Mouse (Mus musculus): Measurements from ENCODE around the gene Ube2e2. TPM values are rescaled to one million over a fixed set of nuclear protein-coding genes. Genes with fewer than 3 reads are reported as not detected.

The Ube2e2 gene
- total and polyA plus RNA-seq, 3 experiments, result not detected

DNA sequence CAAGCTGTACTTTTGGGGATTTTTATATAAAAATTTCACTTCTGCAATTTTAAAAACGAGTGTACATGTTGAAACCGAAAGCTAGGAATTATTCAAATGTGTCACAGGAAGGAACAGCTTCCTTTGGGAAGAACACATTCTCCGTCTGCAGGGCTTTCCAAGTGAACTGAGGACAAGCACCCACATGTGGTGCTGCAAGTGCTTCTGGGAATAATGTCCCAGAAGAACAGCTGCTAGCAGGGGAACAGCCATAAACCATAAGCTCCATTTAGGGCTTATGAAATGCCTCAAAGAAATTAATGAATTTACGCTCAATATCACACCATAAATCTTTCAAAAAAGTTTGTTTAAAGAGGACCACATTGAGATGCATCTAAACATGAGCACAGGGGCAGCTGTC lies 162.9 kb downstream of the Ube2e2 start:
- Histone ChIP-seq H3K36me3 (ENCODE audit: control insufficient read depth in 1 of 2, insufficient read depth in 2 of 2, low read length in 2 of 2) (no peaks in the 10 kb centered on the region), H3K27me3 (ENCODE audit: control insufficient read depth in 1 of 2, insufficient read depth in 2 of 2, low read length in 2 of 2) (no peaks in the 10 kb centered on the region), H3K4me1 (ENCODE audit: control insufficient read depth in 1 of 2, insufficient read depth in 2 of 2, low read length in 2 of 2) (no peaks in the 10 kb centered on the region), H3K27ac (ENCODE audit: control insufficient read depth, low read depth, low read length) (no peak overlapping the region), H3K79me2 (ENCODE audit: control insufficient read depth, insufficient read depth, low read length, poor library complexity) (no peaks in the 10 kb centered on the region), H3K9me3 (replicated peaks; ENCODE audit: insufficient read depth, low read length) (no peaks in the 10 kb centered on the region), H3K9ac (ENCODE audit: control insufficient read depth, low read depth, low read length, poor library complexity, severe bottlenecking) (no peak overlapping the region), H3K4me3 (ENCODE audit: control insufficient read depth in 1 of 2, insufficient read depth in 1 of 2, low read depth in 2 of 2, low read length in 2 of 2) (no peak overlapping the region)
- no peak for DNase-seq (ENCODE audit: low read depth, low spot score)
- no peak for TF ChIP-seq POLR2AphosphoS2 (IDR thresholded peaks at IDR 0.05; ENCODE audit: low read length)
- no peak for TF ChIP-seq EP300 (IDR thresholded peaks at IDR 0.05; ENCODE audit: low read depth in 1 of 2, low read length in 2 of 2)
- TF ChIP-seq MAFK (IDR thresholded peaks at IDR 0.05; ENCODE audit: borderline replicate concordance, low read depth, low read length), result no peak
- TF ChIP-seq KAT2A (conservative IDR thresholded peaks at IDR 0.05; ENCODE audit: low read depth, low read length), result no peak
- TF ChIP-seq POLR2A (IDR thresholded peaks at IDR 0.05; ENCODE audit: control insufficient read depth in 1 of 2, insufficient read depth in 1 of 2, low read depth in 1 of 2, low read length in 2 of 2, poor library complexity in 1 of 2), result no peak
- TF ChIP-seq TAL1 (IDR thresholded peaks at IDR 0.05; ENCODE audit: low read length), result no peak
- TF ChIP-seq JUND (IDR thresholded peaks at IDR 0.05; ENCODE audit: low read depth, low read length), result no peak

DNA sequence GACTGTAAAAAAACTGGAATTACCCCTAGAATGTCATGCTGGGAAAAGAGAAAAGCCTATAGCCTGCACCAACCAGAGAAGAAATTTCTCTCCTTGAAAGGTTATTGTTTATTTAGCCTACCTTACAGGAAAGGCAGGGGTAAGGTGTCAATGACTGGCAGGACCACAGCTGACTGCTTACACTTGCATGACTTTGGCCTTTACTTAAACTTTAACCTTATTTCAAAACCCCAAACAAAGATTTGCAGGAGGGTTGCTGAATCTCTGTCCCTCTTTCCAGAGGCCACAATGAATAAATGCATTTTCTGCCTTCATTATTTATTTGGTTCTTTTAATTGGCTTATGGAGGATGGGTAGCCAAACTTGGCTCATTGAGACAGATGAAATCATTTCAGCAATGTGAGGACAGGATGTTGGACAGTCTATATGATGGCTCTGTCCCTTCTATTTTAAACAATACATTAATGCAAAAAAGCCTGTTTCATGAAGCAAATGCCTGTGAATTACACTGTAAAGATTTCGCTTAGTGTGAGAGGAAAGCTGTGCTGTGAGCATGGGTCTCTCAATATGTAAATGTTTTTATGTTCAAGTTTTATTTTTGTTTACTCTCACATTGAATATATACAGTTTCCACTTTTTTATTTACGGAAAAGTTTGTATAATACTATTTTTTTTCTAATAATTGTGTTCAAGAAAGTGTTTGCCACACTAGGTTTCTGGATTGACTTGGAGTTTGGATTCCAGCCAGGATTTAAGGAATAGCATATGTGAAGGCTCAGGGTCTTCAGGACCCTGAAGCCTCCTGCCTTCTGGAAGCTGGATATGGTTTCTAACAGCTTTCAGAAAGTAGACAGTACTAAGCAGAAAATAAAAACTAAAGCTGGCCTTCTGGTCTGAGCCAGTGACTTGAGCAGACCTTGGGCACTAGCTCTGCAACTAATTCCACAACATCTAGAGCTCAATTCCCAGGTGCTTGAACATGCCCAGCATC lies 173.2 kb downstream of the Ube2e2 start:
- no peak overlapping the region for H3K9ac ChIP-seq (ENCODE audit: control insufficient read depth, low read depth, low read length, poor library complexity, severe bottlenecking)
- DNase-seq (ENCODE audit: low read depth, low spot score), result no peak
- TF ChIP-seq TBP (IDR thresholded peaks at IDR 0.05; ENCODE audit: low read depth, low read length) (no peak), UBTF (IDR thresholded peaks at IDR 0.05; ENCODE audit: borderline replicate concordance, insufficient read depth, low read depth, low read length) (no peak), CHD2 (IDR thresholded peaks at IDR 0.05; ENCODE audit: low read length) (no peak), MEF2A (IDR thresholded peaks at IDR 0.05; ENCODE audit: extremely low read depth, insufficient replicate concordance, low read depth, low read length, poor library complexity, severe bottlenecking) (no peak), POLR2AphosphoS5 (IDR thresholded peaks at IDR 0.05; ENCODE audit: borderline replicate concordance, low read depth, low read length) (no peak), MYB (IDR thresholded peaks at IDR 0.05; ENCODE audit: low read depth, low read length) (no peak), NRF1 (IDR thresholded peaks at IDR 0.05; ENCODE audit: insufficient read depth, low read depth, low read length, poor library complexity, severe bottlenecking) (no peak), CHD1 (IDR thresholded peaks at IDR 0.05; ENCODE audit: low read depth, low read length) (no peak), TAL1 (IDR thresholded peaks at IDR 0.05; ENCODE audit: low read length) (no peak), ETS1 (IDR thresholded peaks at IDR 0.05; ENCODE audit: low read depth, low read length) (no peak), NELFE (IDR thresholded peaks at IDR 0.05; ENCODE audit: low read depth, low read length) (no peak)
- no peaks in the 10 kb centered on the region for H3K27me3 ChIP-seq (ENCODE audit: control insufficient read depth in 1 of 2, insufficient read depth in 2 of 2, low read length in 2 of 2)
- H3K27ac ChIP-seq (ENCODE audit: control insufficient read depth, low read depth, low read length), result no peak overlapping the region
- H3K4me3 ChIP-seq (ENCODE audit: control insufficient read depth in 1 of 2, insufficient read depth in 1 of 2, low read depth in 2 of 2, low read length in 2 of 2), result no peak overlapping the region
- no peaks in the 10 kb centered on the region for H3K9me3 ChIP-seq (replicated peaks; ENCODE audit: insufficient read depth, low read length)
- H3K36me3 ChIP-seq (ENCODE audit: control insufficient read depth in 1 of 2, insufficient read depth in 2 of 2, low read length in 2 of 2), result no peaks in the 10 kb centered on the region
- no peaks in the 10 kb centered on the region for H3K79me2 ChIP-seq (ENCODE audit: control insufficient read depth, insufficient read depth, low read length, poor library complexity)
- no peaks in the 10 kb centered on the region for H3K4me1 ChIP-seq (ENCODE audit: control insufficient read depth in 1 of 2, insufficient read depth in 2 of 2, low read length in 2 of 2)

Data from MEL (cell line).